25 mouse cellular contexts compared by ENCODE assay signal in genomic region chr11:22952668-22953067, GRCm38 (mm10). TPM values are rescaled to one million over a fixed set of nuclear protein-coding genes. Genes with fewer than 3 reads are reported as not detected.
A peak's percentile ranks its signal among the peaks of the same experiment; 100 is the strongest.
DNase-seq lines count a peak whose midpoint lies in the region; ATAC-seq and TF ChIP-seq lines count a peak whose summit lies in the region.
"Had no signal": no experiment of that assay in that cellular context is flagged by ENCODE, and none has a peak within 500 bp of the region (broad histone marks: within the 10 kb centered on the region; RNA-seq: fewer than 3 reads in every experiment).

No protein-coding gene starts in this region.

- peak overlapping the region; percentile 36; the same call in 1 of the 2 replicates for H3K27ac ChIP-seq in spleen, adult 2 months (ENCODE audit: insufficient read depth, low read length)
- H3K27ac ChIP-seq in MEL (ENCODE audit: control insufficient read depth, low read depth, low read length) = no peak overlapping the region
- H3K27ac ChIP-seq in macrophage = peak overlapping the region; percentile 13; the same call in 1 of the 2 replicates
- H3K27ac ChIP-seq in liver, embryonic 11.5 days (ENCODE audit: low read depth, low read length) = no peak overlapping the region
- H3K27ac ChIP-seq: embryonic facial prominence, embryonic 12.5 days; embryonic facial prominence, embryonic 15.5 days; gastrocnemius, adult 2 months; heart, embryonic 13.5 days; hindbrain, embryonic 14.5 days; hindbrain, postnatal 0 days had no signal

- H3K4me2 ChIP-seq in liver, embryonic 11.5 days = no peak overlapping the region
- H3K4me2 ChIP-seq: embryonic facial prominence, embryonic 12.5 days; embryonic facial prominence, embryonic 15.5 days; heart, embryonic 13.5 days; hindbrain, embryonic 14.5 days had no signal

- no peaks in the 10 kb centered on the region for H3K36me3 ChIP-seq in spleen, adult 2 months (ENCODE audit: control insufficient read depth, insufficient read depth, low read length)
- H3K36me3 ChIP-seq in MEL (ENCODE audit: control insufficient read depth in 1 of 2, insufficient read depth in 2 of 2, low read length in 2 of 2) (peaks cover 0 to 10% of the 10 kb centered on the region in 2 experiments; a peak in 3 of 4 replicates), macrophage (ENCODE audit: inconsistent target) (no peaks in the 10 kb centered on the region)
- H3K36me3 ChIP-seq in liver, embryonic 11.5 days (ENCODE audit: control insufficient read depth, insufficient read depth, low read length) = peaks cover 5% of the 10 kb centered on the region; the same call in 1 of the 2 replicates
- H3K36me3 ChIP-seq: embryonic facial prominence, embryonic 15.5 days had no signal

- H3K27me3 ChIP-seq in spleen, adult 2 months (ENCODE audit: control insufficient read depth, insufficient read depth, low read length) = no peaks in the 10 kb centered on the region
- no peaks in the 10 kb centered on the region for H3K27me3 ChIP-seq in MEL (ENCODE audit: control insufficient read depth in 1 of 2, insufficient read depth in 2 of 2, low read length in 2 of 2)
- no peaks in the 10 kb centered on the region for H3K27me3 ChIP-seq in liver, embryonic 11.5 days (replicated peaks; ENCODE audit: control insufficient read depth, insufficient read depth, low read length)
- H3K27me3 ChIP-seq: embryonic facial prominence, embryonic 12.5 days; embryonic facial prominence, embryonic 15.5 days; heart, embryonic 13.5 days had no signal

- no peak for TF ChIP-seq EP300 in MEL (IDR thresholded peaks at IDR 0.05; ENCODE audit: low read depth in 1 of 2, low read length in 2 of 2)

- H3K4me1 ChIP-seq in spleen, adult 2 months (ENCODE audit: control insufficient read depth, insufficient read depth, insufficient read length) = peaks cover 6% of the 10 kb centered on the region; the same call in 1 of the 2 replicates
- peaks cover 3 to 10% of the 10 kb centered on the region in 2 experiments for H3K4me1 ChIP-seq in MEL (ENCODE audit: control insufficient read depth in 1 of 2, insufficient read depth in 2 of 2, low read length in 2 of 2)
- 0 out of 2 replicates have a peak, but pooled peaks cover 3% of the 10 kb centered on the region for H3K4me1 ChIP-seq in liver, embryonic 11.5 days (replicated peaks; ENCODE audit: control insufficient read depth, insufficient read depth, low read length)
- H3K4me1 ChIP-seq: embryonic facial prominence, embryonic 12.5 days; embryonic facial prominence, embryonic 15.5 days; heart, embryonic 13.5 days had no signal

- no peak for DNase-seq in spleen, adult 2 months (ENCODE audit: low read depth in 1 of 2, low spot score in 2 of 2)
- no peak for DNase-seq in spleen, postnatal 14 days (ENCODE audit: low spot score in 2 of 2)
- no peak for DNase-seq in MEL (ENCODE audit: low read depth, low spot score)
- no peak for DNase-seq in liver, embryonic 11.5 days (ENCODE audit: low spot score)
- no peak for DNase-seq in liver
- DNase-seq: adrenal gland, adult 8-10 months; adrenal gland, postnatal 25 days; cerebellum, adult 2 months; cerebellum, adult 9-11 months; cerebellum, postnatal 25 days; forebrain, postnatal 0 days; gastrocnemius, adult 2 months; gastrocnemius, postnatal 14 days; heart, postnatal 14 days; heart, postnatal 4 days had no signal

- no peak overlapping the region for H3K4me3 ChIP-seq in spleen, adult 2 months (ENCODE audit: extremely low read depth, insufficient read depth, insufficient read length)
- H3K4me3 ChIP-seq in MEL (ENCODE audit: control insufficient read depth in 1 of 2, insufficient read depth in 1 of 2, low read depth in 2 of 2, low read length in 2 of 2) = no peak overlapping the region
- no peak overlapping the region for H3K4me3 ChIP-seq in macrophage (ENCODE audit: inconsistent target)
- no peak overlapping the region for H3K4me3 ChIP-seq in liver, embryonic 11.5 days (ENCODE audit: low read depth, low read length)
- H3K4me3 ChIP-seq: embryonic facial prominence, embryonic 12.5 days; embryonic facial prominence, embryonic 15.5 days; gastrocnemius, adult 2 months; heart, embryonic 13.5 days had no signal

- TF ChIP-seq POLR2A in spleen, adult 2 months (IDR thresholded peaks at IDR 0.05; ENCODE audit: low read depth, low read length) = no peak
- TF ChIP-seq POLR2A in MEL (IDR thresholded peaks at IDR 0.05; ENCODE audit: control insufficient read depth in 1 of 2, insufficient read depth in 1 of 2, low read depth in 1 of 2, low read length in 2 of 2, poor library complexity in 1 of 2) = no peak

- WGBS in spleen, adult 2 months = 56% methylated on average over 7 of the region's 7 CpGs
- 30% methylated on average over 5 of the region's 7 CpGs for WGBS in macrophage (ENCODE audit: missing documents)
- WGBS in liver, embryonic 11.5 days = 77% methylated on average over 7 of the region's 7 CpGs

- no peak overlapping the region for H3K9ac ChIP-seq in MEL (ENCODE audit: control insufficient read depth, low read depth, low read length, poor library complexity, severe bottlenecking)
- H3K9ac ChIP-seq in liver, embryonic 11.5 days (ENCODE audit: low read depth, low read length) = no peak overlapping the region
- H3K9ac ChIP-seq: embryonic facial prominence, embryonic 12.5 days; embryonic facial prominence, embryonic 15.5 days; forebrain, postnatal 0 days; heart, embryonic 13.5 days; hindbrain, embryonic 14.5 days had no signal

- TF ChIP-seq CTCF in spleen, adult 2 months (IDR thresholded peaks at IDR 0.05; ENCODE audit: extremely low read depth, insufficient read depth, insufficient read length, insufficient replicate concordance) = no peak
- TF ChIP-seq CTCF in MEL (IDR thresholded peaks at IDR 0.05 in 2 of 3, conservative IDR thresholded peaks at IDR 0.05 in 1 of 3; ENCODE audit: control insufficient read depth in 1 of 3, insufficient read depth in 1 of 3, low read depth in 2 of 3, low read length in 3 of 3, poor library complexity in 1 of 3, severe bottlenecking in 1 of 3) = no peak

- no peak for TF ChIP-seq RAD21 in MEL (IDR thresholded peaks at IDR 0.05; ENCODE audit: low read depth, low read length)

- H3K79me2 ChIP-seq in MEL (ENCODE audit: control insufficient read depth, insufficient read depth, low read length, poor library complexity) (no peaks in the 10 kb centered on the region), macrophage (ENCODE audit: inconsistent target) (no peaks in the 10 kb centered on the region; the same call in 1 of the 2 replicates)

- ATAC-seq in liver, embryonic 11.5 days (replicated peaks; ENCODE audit: low FRiP score) = no peak
- ATAC-seq: forebrain, embryonic 14.5 days; forebrain, postnatal 0 days; hindbrain, postnatal 0 days; inflammation-experienced regulatory T-cells, adult 6 months; intestine, embryonic 16.5 days had no signal

- H3K9me3 ChIP-seq in MEL (replicated peaks; ENCODE audit: insufficient read depth, low read length) = no peaks in the 10 kb centered on the region
- H3K9me3 ChIP-seq in liver, embryonic 11.5 days (ENCODE audit: control insufficient read depth, low read length) = no peaks in the 10 kb centered on the region
- H3K9me3 ChIP-seq: embryonic facial prominence, embryonic 12.5 days; embryonic facial prominence, embryonic 15.5 days; G1E; heart, embryonic 13.5 days had no signal

RNA-seq across cellular contexts. Expression of gene Zrsr1, which starts 19.1 kb away (rescaled TPM):
- polyA plus RNA-seq in spleen, adult 2 months (2012; rRNA removed) = 4.8 and 5.4 TPM in 2 replicates
- total RNA-seq in MEL (2012; rRNA removed) = 10.4 and 11.3 TPM in 2 replicates
- polyA plus RNA-seq in MEL (2012; ENCODE audit: insufficient read depth in 1 of 2, insufficient read length in 2 of 2, low read depth in 1 of 2, low replicate concordance in 2 of 2, missing spikeins in 1 of 2) (10 to 100 TPM in 1 of 2 experiments, not detected in 1; 15.8 TPM), macrophage (2018) (5.8 to 35.6 TPM (median 21.9 TPM) in 3 replicates)
- total RNA-seq in macrophage (2018; cell fraction: chromatin; rRNA removed) = 10 to 100 TPM in 14 of 26 experiments, 1 to 10 TPM in 12; 3.5 to 50.9 (median 12.9) TPM
- total RNA-seq in macrophage (2018; cell fraction: cytosol; rRNA removed) = 10 to 100 TPM in 14 of 26 experiments, 1 to 10 TPM in 12; 4.8 to 21.7 (median 10.6) TPM
- 10 to 100 TPM in 17 of 26 experiments, 1 to 10 TPM in 9; 6.9 to 37.6 (median 11.9) TPM for total RNA-seq in macrophage (2018; cell fraction: nucleus; rRNA removed)
- 1.7 and 2.1 TPM in 2 replicates for polyA plus RNA-seq in liver, embryonic 11.5 days (2014; fragmentation: Nextera tagmentation; extraction: Ambion mirVana)

RNA-seq across cellular contexts. Expression of gene Gm28048, which starts 29.2 kb away (rescaled TPM):
- 0.05 TPM in 1 of 2 replicates, not detected in the other for polyA plus RNA-seq in spleen, adult 2 months (2012; rRNA removed)
- 11.8 and 15.0 TPM in 2 replicates for total RNA-seq in MEL (2012; rRNA removed)
- 1 to 10 TPM in 1 of 2 experiments, not detected in 1; 8.6 TPM for polyA plus RNA-seq in MEL (2012; ENCODE audit: insufficient read depth in 1 of 2, insufficient read length in 2 of 2, low read depth in 1 of 2, low replicate concordance in 2 of 2, missing spikeins in 1 of 2)
- 10 to 100 TPM in 25 of 26 experiments, 1 to 10 TPM in 1; 2.4 to 88.7 (median 35.0) TPM for total RNA-seq in macrophage (2018; cell fraction: chromatin; rRNA removed)
- 10 to 100 TPM; 19.1 to 67.7 (median 35.9) TPM for total RNA-seq in macrophage (2018; cell fraction: cytosol; rRNA removed)
- 100 to 1,000 TPM in 4 of 26 experiments, 10 to 100 TPM in 22; 27.3 to 164 (median 74.3) TPM for total RNA-seq in macrophage (2018; cell fraction: nucleus; rRNA removed)
- 31.7 to 42.4 TPM (median 33.8 TPM) in 3 replicates for polyA plus RNA-seq in macrophage (2018)
- polyA plus RNA-seq in liver, embryonic 11.5 days (2014; fragmentation: Nextera tagmentation; extraction: Ambion mirVana) = 17.7 and 20.0 TPM in 2 replicates
- total RNA-seq: hindbrain, postnatal 0 days had no signal
- polyA plus RNA-seq: G1E had no signal

RNA-seq across cellular contexts. Expression of gene Commd1, which starts 29.5 kb away (rescaled TPM):
- polyA plus RNA-seq in spleen, adult 2 months (2012; rRNA removed) = 4.2 and 5.4 TPM in 2 replicates
- total RNA-seq in MEL (2012; rRNA removed) = 113 and 128 TPM in 2 replicates
- polyA plus RNA-seq in MEL (2012; ENCODE audit: insufficient read depth in 1 of 2, insufficient read length in 2 of 2, low read depth in 1 of 2, low replicate concordance in 2 of 2, missing spikeins in 1 of 2) (100 to 1,000 TPM in 1 of 2 experiments, not detected in 1; 102 TPM), macrophage (2018) (49.4 to 75.0 TPM (median 67.8 TPM) in 3 replicates)
- 10 to 100 TPM in 2 of 26 experiments, 1 to 10 TPM in 24; 1.1 to 11.2 (median 6.1) TPM for total RNA-seq in macrophage (2018; cell fraction: chromatin; rRNA removed)
- total RNA-seq in macrophage (2018; cell fraction: cytosol; rRNA removed) = 10 to 100 TPM; 40.8 to 77.3 (median 56.0) TPM
- total RNA-seq in macrophage (2018; cell fraction: nucleus; rRNA removed) = 10 to 100 TPM in 6 of 26 experiments, 1 to 10 TPM in 20; 4.0 to 14.1 (median 7.8) TPM
- 331 and 333 TPM in 2 replicates for polyA plus RNA-seq in liver, embryonic 11.5 days (2014; fragmentation: Nextera tagmentation; extraction: Ambion mirVana)

RNA-seq across cellular contexts. Expression of gene Cct4, which starts 37.7 kb away (rescaled TPM):
- polyA plus RNA-seq in spleen, adult 2 months (2012; rRNA removed) = 155 and 159 TPM in 2 replicates
- 552 and 588 TPM in 2 replicates for total RNA-seq in MEL (2012; rRNA removed)
- polyA plus RNA-seq in MEL (2012; ENCODE audit: insufficient read depth in 1 of 2, insufficient read length in 2 of 2, low read depth in 1 of 2, low replicate concordance in 2 of 2, missing spikeins in 1 of 2) = 100 to 1,000 TPM; 387 to 567 TPM
- 100 to 1,000 TPM in 19 of 26 experiments, 10 to 100 TPM in 7; 57.6 to 148 (median 120) TPM for total RNA-seq in macrophage (2018; cell fraction: chromatin; rRNA removed)
- total RNA-seq in macrophage (2018; cell fraction: cytosol; rRNA removed) = 100 to 1,000 TPM in 24 of 26 experiments, 10 to 100 TPM in 2; 95.9 to 136 (median 113) TPM
- total RNA-seq in macrophage (2018; cell fraction: nucleus; rRNA removed) = 100 to 1,000 TPM in 12 of 26 experiments, 10 to 100 TPM in 14; 55.7 to 148 (median 99.4) TPM
- polyA plus RNA-seq in macrophage (2018) = 114 to 180 TPM (median 117 TPM) in 3 replicates
- 399 and 436 TPM in 2 replicates for polyA plus RNA-seq in liver, embryonic 11.5 days (2014; fragmentation: Nextera tagmentation; extraction: Ambion mirVana)

RNA-seq across cellular contexts. Expression of gene Fam161a, which starts 54.7 kb away (rescaled TPM):
- 0.20 and 0.41 TPM in 2 replicates for polyA plus RNA-seq in spleen, adult 2 months (2012; rRNA removed)
- 0.27 and 0.65 TPM in 2 replicates for total RNA-seq in MEL (2012; rRNA removed)
- polyA plus RNA-seq in MEL (2012; ENCODE audit: insufficient read depth in 1 of 2, insufficient read length in 2 of 2, low read depth in 1 of 2, low replicate concordance in 2 of 2, missing spikeins in 1 of 2) (1 to 10 TPM in 1 of 2 experiments, not detected in 1; 1.0 TPM), macrophage (2018) (1.5 to 1.7 TPM (median 1.7 TPM) in 3 replicates)
- 10 to 100 TPM in 2 of 26 experiments, 1 to 10 TPM in 22, not detected in 2; 1.1 to 12.7 (median 7.3) TPM for total RNA-seq in macrophage (2018; cell fraction: chromatin; rRNA removed)
- total RNA-seq in macrophage (2018; cell fraction: cytosol; rRNA removed) = 1 to 10 TPM in 24 of 26 experiments, under 1 TPM in 2; 0.67 to 2.3 (median 1.5) TPM
- total RNA-seq in macrophage (2018; cell fraction: nucleus; rRNA removed) = 1 to 10 TPM in 23 of 26 experiments, under 1 TPM in 2, not detected in 1; 0.64 to 9.8 (median 3.6) TPM
- polyA plus RNA-seq in liver, embryonic 11.5 days (2014; fragmentation: Nextera tagmentation; extraction: Ambion mirVana) = 1.1 and 1.9 TPM in 2 replicates

Comparison
In these comparisons a context has a peak if more than half of its experiments do, and no peak if none do; other contexts are left out.
1. H3K27ac ChIP-seq: peak in spleen, adult 2 months (single experiment) and macrophage (single experiment); none in MEL (single experiment) and liver, embryonic 11.5 days (single experiment).